Mouse (Mus musculus) myocyte (in vitro differentiated cells): Measurements from ENCODE around the gene Rtbdn.

Experiments used
- CEBPB ChIP-seq: IDR thresholded peaks from 2 replicates; pipeline ENCODE4 v1.6.1; 2011; ENCODE audit warnings: mild to moderate bottlenecking, moderate library complexity; ENCODE audit not compliant: poor library complexity, insufficient read depth, severe bottlenecking
- E2F4 ChIP-seq: IDR thresholded peaks from one replicate; pipeline ENCODE4 v1.6.1; 2011; ENCODE audit warnings: mild to moderate bottlenecking, control low read depth, moderate library complexity; ENCODE audit not compliant: insufficient read depth
- MAX ChIP-seq: IDR thresholded peaks from one replicate; pipeline ENCODE4 v1.6.1; 2011; ENCODE audit warnings: low read depth, mild to moderate bottlenecking, control low read depth
- MYOD1 ChIP-seq, 3 experiments: IDR thresholded peaks; one replicate each; pipeline ENCODE4 v1.6.1; 2011; ENCODE audit warnings: control low read depth in 2 of 3, low read depth in 2 of 3, mild to moderate bottlenecking in 2 of 3, moderate library complexity in 1 of 3; ENCODE audit not compliant: insufficient read length in 2 of 3, control insufficient read depth in 1 of 3
- MYOG ChIP-seq, 3 experiments: IDR thresholded peaks; one replicate each; pipeline ENCODE4 v1.6.1; 2011; ENCODE audit warnings: control low read depth in 2 of 3, low read depth in 2 of 3, mild to moderate bottlenecking in 2 of 3; ENCODE audit not compliant: insufficient read length in 2 of 3, control insufficient read depth in 1 of 3, insufficient read depth in 1 of 3
- POLR2A ChIP-seq: IDR thresholded peaks from one replicate; pipeline ENCODE4 v1.6.1; 2011; ENCODE audit warnings: low read depth, mild to moderate bottlenecking, control low read depth, moderate library complexity; ENCODE audit not compliant: insufficient read length
- POLR2AphosphoS2 ChIP-seq: IDR thresholded peaks from one replicate; pipeline ENCODE4 v1.6.1; 2011; ENCODE audit warnings: low read depth, control low read depth; ENCODE audit not compliant: insufficient read length
- TCF12 ChIP-seq: IDR thresholded peaks from one replicate; pipeline ENCODE4 v1.6.1; 2011; ENCODE audit warnings: mild to moderate bottlenecking, control low read depth; ENCODE audit not compliant: poor library complexity, insufficient read depth, severe bottlenecking
- USF1 ChIP-seq: IDR thresholded peaks from one replicate; pipeline ENCODE4 v1.6.1; 2011; ENCODE audit warnings: low read depth, mild to moderate bottlenecking, control low read depth, moderate library complexity

GRCm38 (mm10) chr8:84918646-84919045 lies 28.1 kb upstream of the Rtbdn start:
- no peak for TF ChIP-seq MAX
- TF ChIP-seq MYOG (IDR thresholded peaks at IDR 0.05; ENCODE audit: control insufficient read depth in 1 of 3, insufficient read depth in 1 of 3, insufficient read length in 2 of 3, low read depth in 2 of 3): no peak
- no peak for TF ChIP-seq POLR2AphosphoS2
- no peak for TF ChIP-seq POLR2A
- no peak for TF ChIP-seq E2F4
- no peak for TF ChIP-seq MYOD1 (IDR thresholded peaks at IDR 0.05; ENCODE audit: control insufficient read depth in 1 of 3, insufficient read length in 2 of 3, low read depth in 2 of 3)
- no peak for TF ChIP-seq USF1
- TF ChIP-seq CEBPB: no peak
- TF ChIP-seq TCF12: no peak
